Mouse (Mus musculus) kidney, adult 8-10 months (tissue): ENCODE data around the gene Gsx1.

ENCODE experiments used
- DNase-seq, 2 experiments: peaks; one replicate each; pipeline ENCODE4 v3.0.0; 2022

The Gsx1 gene

GRCm38 (mm10) chr5:147188571-147188975 lies at the start of gene Gsx1:
Gene Gsx1, plus strand, starts transcription at chr5:147188696.
- DNase-seq, result peak; percentile 41 to 71

- DNase-seq, result no peak
Observed at GRCm38 (mm10) chr5:147147340-147147739, 41.2 kb upstream of the Gsx1 start.

- DNase-seq, result no peak
Observed at GRCm38 (mm10) chr5:147154806-147155371, 33.6 kb upstream of the Gsx1 start.

GRCm38 (mm10) chr5:147155449-147156133 lies 32.9 kb upstream of the Gsx1 start:
- no peak for DNase-seq

GRCm38 (mm10) chr5:147156376-147156775 lies 32.1 kb upstream of the Gsx1 start:
- DNase-seq, result no peak

- DNase-seq, result no peak
Observed at GRCm38 (mm10) chr5:147157441-147157840, 31.1 kb upstream of the Gsx1 start.

- no peak for DNase-seq
Observed at GRCm38 (mm10) chr5:147159320-147159719, 29.2 kb upstream of the Gsx1 start.

- DNase-seq, result no peak
Observed at GRCm38 (mm10) chr5:147159792-147160191, 28.7 kb upstream of the Gsx1 start.

GRCm38 (mm10) chr5:147165060-147165459 lies 23.4 kb upstream of the Gsx1 start:
- DNase-seq, result no peak

GRCm38 (mm10) chr5:147170088-147170487 lies 18.4 kb upstream of the Gsx1 start:
- DNase-seq, result no peak

- no peak for DNase-seq
Observed at GRCm38 (mm10) chr5:147174046-147174445, 14.4 kb upstream of the Gsx1 start.

GRCm38 (mm10) chr5:147185174-147185915 lies 3.2 kb upstream of the Gsx1 start:
- no peak for DNase-seq

GRCm38 (mm10) chr5:147186001-147186431 lies 2.5 kb upstream of the Gsx1 start:
- DNase-seq, result peak in 1 of 2 experiments; percentile 9

GRCm38 (mm10) chr5:147186781-147187551 lies 1.5 kb upstream of the Gsx1 start:
- DNase-seq, result no peak

- no peak for DNase-seq
Observed at GRCm38 (mm10) chr5:147187552-147188170, 835 bp upstream of the Gsx1 start.

GRCm38 (mm10) chr5:147189156-147189555 lies 660 bp downstream of the Gsx1 start:
- no peak for DNase-seq

GRCm38 (mm10) chr5:147189836-147190602 lies 1.5 kb downstream of the Gsx1 start:
- DNase-seq, result no peak

- DNase-seq, result no peak
Observed at GRCm38 (mm10) chr5:147190885-147191284, 2.4 kb downstream of the Gsx1 start.

- DNase-seq, result no peak
Observed at GRCm38 (mm10) chr5:147191801-147192575, 3.5 kb downstream of the Gsx1 start.

GRCm38 (mm10) chr5:147192576-147192960 lies 4.1 kb downstream of the Gsx1 start:
- DNase-seq, result no peak

GRCm38 (mm10) chr5:147204905-147205304 lies 16.4 kb downstream of the Gsx1 start:
- DNase-seq, result no peak
